21 mouse cellular contexts compared by ENCODE assay signal in the genomic region with DNA sequence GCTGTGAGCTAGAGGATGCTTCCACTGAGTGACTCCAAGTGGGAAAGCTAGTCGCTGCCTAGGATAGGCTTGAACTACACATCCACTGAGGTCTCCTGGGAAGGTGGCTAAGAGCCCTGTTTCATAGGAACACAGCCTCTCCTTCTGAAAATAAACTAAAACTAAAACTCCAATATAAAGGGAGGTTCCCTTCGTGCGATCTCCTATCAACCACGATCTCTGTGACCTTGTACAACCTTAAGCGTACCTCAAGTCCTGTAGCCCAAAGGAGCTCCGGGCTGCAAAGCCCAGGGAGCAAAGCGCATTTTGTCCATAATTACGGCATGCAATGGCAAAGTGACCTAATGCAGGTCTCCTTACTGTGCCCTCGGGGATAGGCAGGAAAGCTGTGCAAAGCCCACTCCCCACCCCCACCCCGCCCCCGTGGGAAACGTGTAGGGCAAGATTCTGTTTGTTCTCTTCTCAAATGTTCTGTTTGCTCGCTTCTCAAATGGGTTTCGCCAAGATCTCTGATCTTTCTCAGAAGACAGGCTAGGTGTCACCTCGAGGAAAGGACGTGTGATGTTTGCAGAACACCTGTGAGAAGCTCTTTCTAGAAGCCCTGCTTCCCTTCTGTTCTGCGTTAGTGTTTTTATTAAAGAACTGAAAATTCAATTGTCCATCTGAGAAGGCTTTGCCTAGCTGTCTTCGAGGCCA. TPM values are rescaled to one million over a fixed set of nuclear protein-coding genes. Genes with fewer than 3 reads are reported as not detected.
"Had no signal": no experiment of that assay in that cellular context is flagged by ENCODE, and none has a peak within 500 bp of the region (broad histone marks: within the 10 kb centered on the region; RNA-seq: fewer than 3 reads in every experiment).

No protein-coding gene starts in this region.

- DNase-seq: liver, postnatal 0 days; lung, adult 2 months; lung, postnatal 14 days; lung, postnatal 4 days; midbrain, embryonic 14.5 days; retina, postnatal 1 day; right cerebral cortex, adult 18-20 months; right cerebral cortex, postnatal 25 days; thymus, adult 2 months; thymus, postnatal 25 days; thymus, postnatal 4 days had no signal

- ATAC-seq: liver, postnatal 0 days; lung, postnatal 0 days; midbrain, embryonic 16.5 days had no signal

RNA-seq across cellular contexts. Expression of gene Il2rb, which starts 7.5 kb away (rescaled TPM):
- polyA plus RNA-seq: midbrain, embryonic 10.5 days; midbrain, embryonic 12.5 days; neural tube, embryonic 11.5 days had no signal

RNA-seq across cellular contexts. Expression of gene Tmprss6, which starts 34.2 kb away (rescaled TPM):
- total RNA-seq: megakaryocyte, adult 5-6 weeks; megakaryocyte-erythroid progenitor cell, adult 5-6 weeks had no signal
- polyA plus RNA-seq: neural tube, embryonic 11.5 days had no signal

RNA-seq across cellular contexts. Expression of gene Sstr3, which starts 41.9 kb away (rescaled TPM):
- total RNA-seq: megakaryocyte-erythroid progenitor cell, adult 5-6 weeks had no signal
- polyA plus RNA-seq: liver, embryonic 15.5 days; liver, postnatal 0 days; lung, embryonic 15.5 days; myocyte had no signal
